ENCODE assay signal across 27 mouse cellular contexts in the genomic region with DNA sequence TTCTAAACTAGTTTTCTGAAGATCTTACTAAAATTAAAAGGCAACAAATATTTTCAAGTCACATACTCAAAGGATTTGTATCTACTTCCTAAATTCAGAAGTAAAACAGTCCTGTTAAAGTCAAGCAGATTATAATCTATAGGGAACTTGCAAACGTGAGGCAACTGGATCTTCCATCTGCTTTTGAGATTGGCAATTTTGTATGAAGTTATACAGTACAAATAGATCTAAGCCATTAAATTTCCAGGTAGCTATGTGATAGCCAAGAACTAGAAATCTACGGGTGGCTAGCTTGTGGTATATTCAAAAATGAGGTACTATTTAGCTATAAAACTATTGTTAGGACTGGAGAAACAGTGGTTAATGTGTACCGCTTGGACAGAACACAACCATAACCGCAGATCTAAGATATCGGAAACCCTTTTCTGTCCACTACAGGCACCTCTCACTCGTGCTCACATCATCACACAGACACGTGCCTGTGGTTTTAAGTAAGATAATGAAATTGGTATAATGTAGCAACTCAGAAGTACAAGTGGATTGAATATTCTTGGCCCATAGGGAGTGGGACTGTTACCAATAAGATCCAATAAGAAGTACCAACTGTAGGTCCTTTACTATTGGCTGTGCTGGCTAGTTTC. TPM values are rescaled to one million over a fixed set of nuclear protein-coding genes. Genes with fewer than 3 reads are reported as not detected.
DNase-seq lines count a peak whose midpoint lies in the region; ATAC-seq and TF ChIP-seq lines count a peak whose summit lies in the region.
"Had no signal": no experiment of that assay in that cellular context is flagged by ENCODE, and none has a peak within 500 bp of the region (broad histone marks: within the 10 kb centered on the region; RNA-seq: fewer than 3 reads in every experiment).

No protein-coding gene starts in this region.

- ATAC-seq in lung, embryonic 14.5 days (ENCODE audit: insufficient read depth), result no peak
- ATAC-seq in liver, embryonic 13.5 days (ENCODE audit: low read depth), result no peak
- ATAC-seq: activated CD4-positive, CD25-positive, alpha-beta regulatory T cell, adult 4 months; forebrain, embryonic 13.5 days; Patski had no signal

- H3K79me2 ChIP-seq in heart, adult 2 months (replicated peaks; ENCODE audit: control insufficient read depth, insufficient read depth, low read length), result no peaks in the 10 kb centered on the region

- no peak for TF ChIP-seq POLR2A in heart, adult 2 months (IDR thresholded peaks at IDR 0.05; ENCODE audit: insufficient read depth, low read depth, low read length)

- no peaks in the 10 kb centered on the region for H3K4me1 ChIP-seq in lung, embryonic 14.5 days (ENCODE audit: insufficient read depth)
- H3K4me1 ChIP-seq in liver, embryonic 13.5 days (replicated peaks), result peaks cover 38% of the 10 kb centered on the region
- H3K4me1 ChIP-seq in heart, adult 2 months (ENCODE audit: control insufficient read depth, insufficient read depth, low read length), result peaks cover 1% of the 10 kb centered on the region; the same call in 1 of the 2 replicates
- H3K4me1 ChIP-seq: limb, embryonic 12.5 days had no signal

- H3K27ac ChIP-seq in lung, embryonic 14.5 days (ENCODE audit: low read depth), result no peak overlapping the region
- peak overlapping the region; percentile 43; the same call in 1 of the 2 replicates for H3K27ac ChIP-seq in liver, embryonic 13.5 days
- H3K27ac ChIP-seq in heart, adult 2 months, result no peak overlapping the region
- H3K27ac ChIP-seq: embryonic facial prominence, embryonic 12.5 days; forebrain, embryonic 13.5 days; hindbrain, embryonic 10.5 days; limb, embryonic 12.5 days; neural tube, embryonic 12.5 days had no signal

- no peak overlapping the region for H3K4me2 ChIP-seq in lung, embryonic 14.5 days
- H3K4me2 ChIP-seq in liver, embryonic 13.5 days, result no peak overlapping the region
- H3K4me2 ChIP-seq: embryonic facial prominence, embryonic 12.5 days; forebrain, embryonic 13.5 days; heart, embryonic 11.5 days; limb, embryonic 12.5 days; neural tube, embryonic 12.5 days had no signal

- TF ChIP-seq CTCF in lung, embryonic 14.5 days (IDR thresholded peaks at IDR 0.05; ENCODE audit: low read depth), result no peak
- TF ChIP-seq CTCF in heart, adult 2 months (IDR thresholded peaks at IDR 0.05), result no peak

- peak; percentile 13 for DNase-seq in lung, embryonic 14.5 days
- DNase-seq in lung, postnatal 36 days, result no peak
- peak; percentile 42 for DNase-seq in R1 (ENCODE audit: low read depth, low spot score)
- DNase-seq in liver, embryonic 13.5 days, result no peak
- DNase-seq in right cerebral cortex, adult 2 months (ENCODE audit: low spot score in 2 of 2), result no peak
- DNase-seq in gastrocnemius, postnatal 10 days, result no peak
- DNase-seq in heart, adult 2 months, result no peak
- DNase-seq: adrenal gland, postnatal 10 days; cerebellum, adult 2 months; kidney, adult 2 months; kidney, postnatal 10 days; lung, postnatal 10 days; midbrain, embryonic 14.5 days; right cerebral cortex, postnatal 25 days; spleen, adult 18-20 months had no signal

- H3K36me3 ChIP-seq in lung, embryonic 14.5 days (ENCODE audit: insufficient read depth), result peaks cover 41% of the 10 kb centered on the region
- H3K36me3 ChIP-seq in liver, embryonic 13.5 days, result peaks cover 29% of the 10 kb centered on the region
- peaks cover 7% of the 10 kb centered on the region; the same call in 1 of the 2 replicates for H3K36me3 ChIP-seq in heart, adult 2 months (ENCODE audit: control insufficient read depth, insufficient read depth, low read length)

- H3K27me3 ChIP-seq in lung, embryonic 14.5 days (ENCODE audit: insufficient read depth, low read length), result no peaks in the 10 kb centered on the region
- no peaks in the 10 kb centered on the region for H3K27me3 ChIP-seq in liver, embryonic 13.5 days
- no peaks in the 10 kb centered on the region for H3K27me3 ChIP-seq in heart, adult 2 months (ENCODE audit: control insufficient read depth, insufficient read depth, low read length)
- H3K27me3 ChIP-seq: embryonic facial prominence, embryonic 12.5 days; forebrain, embryonic 13.5 days; limb, embryonic 12.5 days; megakaryocyte, embryonic 14.5 days; neural tube, embryonic 12.5 days; Patski had no signal

- no peak for TF ChIP-seq EP300 in heart, adult 2 months (IDR thresholded peaks at IDR 0.05; ENCODE audit: insufficient read depth, low read depth, low read length)

- no peak overlapping the region for H3K4me3 ChIP-seq in lung, embryonic 14.5 days (ENCODE audit: low read depth, low read length)
- no peak overlapping the region for H3K4me3 ChIP-seq in liver, embryonic 13.5 days (replicated peaks)
- no peak overlapping the region for H3K4me3 ChIP-seq in heart, adult 2 months
- H3K4me3 ChIP-seq: embryonic facial prominence, embryonic 12.5 days; erythroblast, embryonic 14.5 days; forebrain, embryonic 13.5 days; hindbrain, embryonic 10.5 days; limb, embryonic 12.5 days; megakaryocyte, embryonic 14.5 days; neural tube, embryonic 12.5 days had no signal

- H3K9ac ChIP-seq in lung, embryonic 14.5 days, result no peak overlapping the region
- no peak overlapping the region for H3K9ac ChIP-seq in liver, embryonic 13.5 days
- no peak overlapping the region for H3K9ac ChIP-seq in heart, adult 2 months (ENCODE audit: low read depth, low read length)
- H3K9ac ChIP-seq: embryonic facial prominence, embryonic 12.5 days; forebrain, embryonic 13.5 days; limb, embryonic 12.5 days; neural tube, embryonic 12.5 days had no signal

- WGBS in lung, embryonic 14.5 days, result 73% methylated on average over 7 of the region's 7 CpGs
- 35% methylated on average over 7 of the region's 7 CpGs for WGBS in liver, embryonic 13.5 days (ENCODE audit: insufficient replicate concordance)
- 71% methylated on average over 7 of the region's 7 CpGs for WGBS in heart, adult 2 months

- H3K9me3 ChIP-seq in lung, embryonic 14.5 days (ENCODE audit: low read depth, low read length), result no peaks in the 10 kb centered on the region
- H3K9me3 ChIP-seq in liver, embryonic 13.5 days (replicated peaks), result no peaks in the 10 kb centered on the region
- H3K9me3 ChIP-seq: embryonic facial prominence, embryonic 12.5 days; forebrain, embryonic 13.5 days; hindbrain, embryonic 10.5 days; limb, embryonic 12.5 days; megakaryocyte, embryonic 14.5 days; neural tube, embryonic 12.5 days had no signal

- intact Hi-C loops in heart, adult 2 months (cut with DNase I), result loop anchor here (5.0 kb wide), 1 partner anchor 536 kb away; a partner anchor contains a TSS

RNA-seq across cellular contexts. Expression of a gene that starts 3.5 kb away (rescaled TPM):
- polyA plus RNA-seq in lung, embryonic 14.5 days (2014; fragmentation: Nextera tagmentation; extraction: Ambion mirVana), result 281 and 321 TPM in 2 replicates
- polyA plus RNA-seq in liver, embryonic 13.5 days (2015; fragmentation: Nextera tagmentation; extraction: Ambion mirVana), result 202 and 222 TPM in 2 replicates
- total RNA-seq in gastrocnemius, postnatal 10 days (2021), result 100 to 1,000 TPM; 352 to 358 TPM
- total RNA-seq in heart, adult 2 months (2021), result 100 to 1,000 TPM; 175 to 189 TPM
- 119 and 153 TPM in 2 replicates for polyA plus RNA-seq in heart, adult 2 months (2012; rRNA removed)

RNA-seq across cellular contexts. Expression of a gene that starts 21.1 kb away (rescaled TPM):
- polyA plus RNA-seq in lung, embryonic 14.5 days (2014; fragmentation: Nextera tagmentation; extraction: Ambion mirVana), result not detected in 2 replicates
- not detected in 2 replicates for polyA plus RNA-seq in liver, embryonic 13.5 days (2015; fragmentation: Nextera tagmentation; extraction: Ambion mirVana)
- not detected for total RNA-seq in gastrocnemius, postnatal 10 days (2021)
- total RNA-seq in heart, adult 2 months (2021), result 1 to 10 TPM in 1 of 2 experiments, under 1 TPM in 1; 0.57 to 1.0 TPM
- 1.2 and 2.3 TPM in 2 replicates for polyA plus RNA-seq in heart, adult 2 months (2012; rRNA removed)
- total RNA-seq: gastrocnemius, adult 18-20 months; gastrocnemius, postnatal 4 days had no signal
- polyA plus RNA-seq: activated CD4-positive, CD25-positive, alpha-beta regulatory T cell, adult 4 months; erythroblast, embryonic 14.5 days; Patski had no signal

Comparison
In these comparisons a context has a peak if more than half of its experiments do, and no peak if none do; other contexts are left out.
1. DNase-seq: peak in lung, embryonic 14.5 days (single experiment) and R1 (single experiment); none in lung, postnatal 36 days (single experiment), liver, embryonic 13.5 days (single experiment), right cerebral cortex, adult 2 months (0 of 2), gastrocnemius, postnatal 10 days (single experiment) and heart, adult 2 months (0 of 2).